Mouse (Mus musculus) olfactory bulb, adult 2 months (tissue): Measurements from ENCODE around the gene Lpcat1.

Experiments
- CTCF ChIP-seq: fragments of 200-500 bp; IDR thresholded peaks from 2 replicates; pipeline ENCODE4 v1.5.1; 2012; ENCODE audit warnings: low read depth, mild to moderate bottlenecking, low read length, moderate library complexity; ENCODE audit not compliant: insufficient read depth
- POLR2A ChIP-seq: fragments of 200-500 bp; IDR thresholded peaks from 2 replicates; pipeline ENCODE4 v1.6.1; 2012; ENCODE audit warnings: mild to moderate bottlenecking, low read depth, low read length, moderate library complexity; ENCODE audit not compliant: insufficient read depth

DNA sequence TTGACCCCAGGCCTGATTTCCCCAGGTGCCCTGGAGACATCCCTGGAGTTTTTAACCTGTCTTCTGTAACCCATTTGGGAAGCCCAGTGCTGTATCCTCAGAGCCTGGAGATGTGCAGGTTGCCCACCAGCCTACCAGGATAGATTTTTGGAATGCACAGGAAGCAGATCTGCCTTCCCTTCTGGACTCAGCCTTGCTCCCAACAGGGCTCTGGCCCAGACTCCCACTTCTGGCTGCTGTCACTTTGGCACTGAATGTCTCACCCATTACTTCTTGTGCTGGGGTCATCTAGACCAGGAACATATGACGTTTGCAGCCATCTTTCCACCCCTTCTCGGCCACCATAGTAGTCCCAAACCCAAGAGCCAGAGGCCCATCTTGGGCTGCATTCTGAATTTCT, 10.8 kb downstream of the Lpcat1 start:
- TF ChIP-seq CTCF (no peak), POLR2A (no peak)
